Mouse (Mus musculus): ENCODE data around the gene Frs2. TPM values are rescaled to one million over a fixed set of nuclear protein-coding genes. Genes with fewer than 3 reads are reported as not detected.

Gene Frs2
- polyA plus RNA-seq, 1 experiment from 2014 or later, result 16.5 TPM

GRCm38 (mm10) chr10:117149942-117150617 lies 1.7 kb upstream of the Frs2 start:
- H3K9ac ChIP-seq (ENCODE audit: low read depth, low read length), result peak overlapping the region; percentile 48
- peak overlapping the region; percentile 42 for H3K4me3 ChIP-seq (ENCODE audit: low read length)
- H3K36me3 ChIP-seq (ENCODE audit: control insufficient read depth, insufficient read depth, low read length), result no peaks in the 10 kb centered on the region
- H3K27ac ChIP-seq (ENCODE audit: low read depth, low read length), result no peak overlapping the region
- 2% methylated on average over 23 of the region's 23 CpGs for WGBS
- ATAC-seq, result peak; percentile 18
- H3K4me1 ChIP-seq (ENCODE audit: control insufficient read depth, insufficient read depth, low read depth, low read length), result peaks cover 22% of the 10 kb centered on the region
- H3K4me2 ChIP-seq (ENCODE audit: low read length), result peak overlapping the region; percentile 78
- no peaks in the 10 kb centered on the region for H3K9me3 ChIP-seq (ENCODE audit: control insufficient read depth, low read length)
- H3K27me3 ChIP-seq (replicated peaks; ENCODE audit: control insufficient read depth, insufficient read depth, low read length), result no peaks in the 10 kb centered on the region; the same call in 1 of the 2 replicates

GRCm38 (mm10) chr10:117149241-117149640 lies 907 bp upstream of the Frs2 start:
- peaks cover 22% of the 10 kb centered on the region for H3K4me1 ChIP-seq (ENCODE audit: control insufficient read depth, insufficient read depth, low read depth, low read length)
- no peaks in the 10 kb centered on the region; the same call in 1 of the 2 replicates for H3K27me3 ChIP-seq (replicated peaks; ENCODE audit: control insufficient read depth, insufficient read depth, low read length)
- peak overlapping the region; percentile 99 for H3K4me3 ChIP-seq (ENCODE audit: low read length)
- no peaks in the 10 kb centered on the region for H3K9me3 ChIP-seq (ENCODE audit: control insufficient read depth, low read length)
- H3K4me2 ChIP-seq (ENCODE audit: low read length), result peak overlapping the region; percentile 85
- H3K9ac ChIP-seq (ENCODE audit: low read depth, low read length), result no peak overlapping the region
- 18% methylated on average over 7 of the region's 7 CpGs for WGBS
- no peak overlapping the region for H3K27ac ChIP-seq (ENCODE audit: low read depth, low read length)
- ATAC-seq, result no peak
- H3K36me3 ChIP-seq (ENCODE audit: control insufficient read depth, insufficient read depth, low read length), result no peaks in the 10 kb centered on the region

GRCm38 (mm10) chr10:117147463-117148360 lies 622 bp downstream of the Frs2 start:
- ATAC-seq, result no peak; the same call in none of the 2 replicates
- WGBS, result under 1% methylated on average over 56 of the region's 72 CpGs
- H3K9ac ChIP-seq (ENCODE audit: low read depth, low read length), result peak overlapping the region; percentile 92
- H3K36me3 ChIP-seq (ENCODE audit: control insufficient read depth, insufficient read depth, low read length), result no peaks in the 10 kb centered on the region
- H3K4me2 ChIP-seq (ENCODE audit: low read length), result peak overlapping the region; percentile 77
- peaks cover 22% of the 10 kb centered on the region for H3K4me1 ChIP-seq (ENCODE audit: control insufficient read depth, insufficient read depth, low read depth, low read length)
- H3K27me3 ChIP-seq (replicated peaks; ENCODE audit: control insufficient read depth, insufficient read depth, low read length), result no peaks in the 10 kb centered on the region; the same call in 1 of the 2 replicates
- peak overlapping the region; percentile 99 for H3K4me3 ChIP-seq (ENCODE audit: low read length)
- no peaks in the 10 kb centered on the region for H3K9me3 ChIP-seq (ENCODE audit: control insufficient read depth, low read length)
- H3K27ac ChIP-seq (ENCODE audit: low read depth, low read length), result peak overlapping the region; percentile 83

GRCm38 (mm10) chr10:117146421-117146820 lies 1.9 kb downstream of the Frs2 start:
- 70% methylated on average over 9 of the region's 9 CpGs for whole genome bisulfite sequencing
- H3K4me2 ChIP-seq (ENCODE audit: low read length), result no peak overlapping the region
- no peak overlapping the region for H3K4me3 ChIP-seq (ENCODE audit: low read length)
- no peaks in the 10 kb centered on the region for H3K36me3 ChIP-seq (ENCODE audit: control insufficient read depth, insufficient read depth, low read length)
- H3K9ac ChIP-seq (ENCODE audit: low read depth, low read length), result no peak overlapping the region
- H3K4me1 ChIP-seq (ENCODE audit: control insufficient read depth, insufficient read depth, low read depth, low read length), result peaks cover 22% of the 10 kb centered on the region
- no peaks in the 10 kb centered on the region; the same call in 1 of the 2 replicates for H3K27me3 ChIP-seq (replicated peaks; ENCODE audit: control insufficient read depth, insufficient read depth, low read length)
- no peak for ATAC-seq
- H3K27ac ChIP-seq (ENCODE audit: low read depth, low read length), result no peak overlapping the region
- H3K9me3 ChIP-seq (ENCODE audit: control insufficient read depth, low read length), result no peaks in the 10 kb centered on the region

GRCm38 (mm10) chr10:117145546-117146265 lies 2.6 kb downstream of the Frs2 start:
- H3K4me3 ChIP-seq (ENCODE audit: low read length), result no peak overlapping the region
- peaks cover 22% of the 10 kb centered on the region for H3K4me1 ChIP-seq (ENCODE audit: control insufficient read depth, insufficient read depth, low read depth, low read length)
- no peak overlapping the region for H3K27ac ChIP-seq (ENCODE audit: low read depth, low read length)
- no peaks in the 10 kb centered on the region for H3K36me3 ChIP-seq (ENCODE audit: control insufficient read depth, insufficient read depth, low read length)
- no peaks in the 10 kb centered on the region for H3K9me3 ChIP-seq (ENCODE audit: control insufficient read depth, low read length)
- no peak overlapping the region for H3K4me2 ChIP-seq (ENCODE audit: low read length)
- no peak overlapping the region for H3K9ac ChIP-seq (ENCODE audit: low read depth, low read length)
- WGBS, result 88% methylated on average over 8 of the region's 8 CpGs
- no peaks in the 10 kb centered on the region; the same call in 1 of the 2 replicates for H3K27me3 ChIP-seq (replicated peaks; ENCODE audit: control insufficient read depth, insufficient read depth, low read length)
- ATAC-seq, result no peak

GRCm38 (mm10) chr10:117144628-117145027 lies 3.7 kb downstream of the Frs2 start:
- Histone ChIP-seq H3K4me2 (ENCODE audit: low read length) (no peak overlapping the region), H3K9me3 (ENCODE audit: control insufficient read depth, low read length) (no peaks in the 10 kb centered on the region), H3K9ac (ENCODE audit: low read depth, low read length) (no peak overlapping the region), H3K4me3 (ENCODE audit: low read length) (no peak overlapping the region), H3K27me3 (replicated peaks; ENCODE audit: control insufficient read depth, insufficient read depth, low read length) (no peaks in the 10 kb centered on the region; the same call in 1 of the 2 replicates), H3K27ac (ENCODE audit: low read depth, low read length) (no peak overlapping the region), H3K4me1 (ENCODE audit: control insufficient read depth, insufficient read depth, low read depth, low read length) (peaks cover 17% of the 10 kb centered on the region), H3K36me3 (ENCODE audit: control insufficient read depth, insufficient read depth, low read length) (no peaks in the 10 kb centered on the region)
- no peak for ATAC-seq
- 69% methylated on average over 6 of the region's 6 CpGs for whole genome bisulfite sequencing

GRCm38 (mm10) chr10:117144071-117144470 lies 4.3 kb downstream of the Frs2 start:
- Histone ChIP-seq H3K27me3 (replicated peaks; ENCODE audit: control insufficient read depth, insufficient read depth, low read length) (no peaks in the 10 kb centered on the region; the same call in 1 of the 2 replicates), H3K36me3 (ENCODE audit: control insufficient read depth, insufficient read depth, low read length) (no peaks in the 10 kb centered on the region), H3K4me3 (ENCODE audit: low read length) (no peak overlapping the region), H3K4me1 (ENCODE audit: control insufficient read depth, insufficient read depth, low read depth, low read length) (peaks cover 13% of the 10 kb centered on the region), H3K9me3 (ENCODE audit: control insufficient read depth, low read length) (no peaks in the 10 kb centered on the region), H3K27ac (ENCODE audit: low read depth, low read length) (no peak overlapping the region), H3K4me2 (ENCODE audit: low read length) (no peak overlapping the region), H3K9ac (ENCODE audit: low read depth, low read length) (no peak overlapping the region)
- WGBS, result 87% methylated on average over 4 of the region's 4 CpGs
- no peak for ATAC-seq

GRCm38 (mm10) chr10:117143311-117143710 lies 5.0 kb downstream of the Frs2 start:
- Histone ChIP-seq H3K27me3 (replicated peaks; ENCODE audit: control insufficient read depth, insufficient read depth, low read length) (no peaks in the 10 kb centered on the region), H3K9ac (ENCODE audit: low read depth, low read length) (no peak overlapping the region), H3K36me3 (ENCODE audit: control insufficient read depth, insufficient read depth, low read length) (no peaks in the 10 kb centered on the region), H3K9me3 (ENCODE audit: control insufficient read depth, low read length) (no peaks in the 10 kb centered on the region), H3K4me2 (ENCODE audit: low read length) (no peak overlapping the region), H3K4me1 (ENCODE audit: control insufficient read depth, insufficient read depth, low read depth, low read length) (peaks cover 11% of the 10 kb centered on the region), H3K27ac (ENCODE audit: low read depth, low read length) (no peak overlapping the region), H3K4me3 (ENCODE audit: low read length) (no peak overlapping the region)
- ATAC-seq, result no peak
- 94% methylated on average over 2 of the region's 2 CpGs for WGBS
